Mouse (Mus musculus) heart, adult 11 months (tissue): ENCODE data around the gene Sbpl.
"Not testable (repeated sequence)": the region's sequence is repeated elsewhere in the genome, so short reads cannot be mapped to it uniquely, and the experiment has no call there.

Experiments used
- DNase-seq: peaks from one replicate; pipeline ENCODE4 v3.0.0; 2022

Gene Sbpl

DNA sequence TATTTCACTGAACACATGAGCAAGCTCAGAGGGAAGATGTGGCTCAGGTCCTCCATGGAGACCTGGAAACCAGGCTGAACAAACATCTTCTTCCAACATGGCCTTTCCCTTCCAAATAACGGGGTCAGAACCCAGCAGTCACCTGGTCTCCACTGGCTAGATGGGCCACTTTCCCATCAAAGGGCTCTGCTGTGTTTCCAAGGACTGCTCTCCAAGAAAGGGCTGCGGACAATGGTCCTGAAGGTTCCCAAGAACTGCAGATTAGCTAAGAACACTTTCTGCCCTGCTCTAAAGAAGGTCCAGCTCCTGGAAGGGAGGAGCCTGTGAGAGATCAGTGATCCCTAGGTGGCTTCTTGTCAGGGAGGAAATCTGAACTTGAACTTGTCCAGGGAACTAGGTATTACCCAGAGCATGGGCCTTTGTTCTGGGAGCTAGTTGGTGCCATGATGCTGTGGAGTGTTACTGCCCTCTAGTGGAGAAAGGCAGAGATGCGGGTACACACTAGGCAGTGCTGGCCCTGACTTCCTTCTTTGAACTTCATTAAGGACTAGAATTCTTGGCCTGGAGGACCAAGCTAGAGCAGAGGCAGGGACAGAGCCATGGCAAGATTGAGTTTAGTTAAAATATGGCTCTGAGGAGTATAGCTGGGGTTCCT is 5.1 kb upstream of the Sbpl start:
- DNase-seq, result peak; percentile 92

DNA sequence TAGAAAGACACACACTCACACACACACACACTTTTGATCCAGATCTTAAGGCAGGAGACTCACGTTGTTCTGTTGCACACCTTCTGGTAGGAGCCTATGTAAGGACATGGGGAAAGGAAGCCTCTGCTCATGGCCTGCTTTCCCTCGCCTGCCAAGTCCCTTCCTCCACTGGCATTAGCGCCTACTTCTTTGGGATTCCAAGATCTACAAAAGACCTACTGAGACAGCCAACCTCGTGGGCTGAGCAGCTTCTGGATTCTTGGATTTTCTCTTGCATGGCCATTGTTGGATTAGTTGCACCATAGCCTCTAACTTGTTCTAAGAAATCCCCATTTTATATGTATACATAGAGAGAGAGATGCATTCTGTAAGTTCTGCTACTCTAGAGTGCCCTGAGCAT is 4.2 kb downstream of the Sbpl start:
- DNase-seq, result not testable (repeated sequence)

DNA sequence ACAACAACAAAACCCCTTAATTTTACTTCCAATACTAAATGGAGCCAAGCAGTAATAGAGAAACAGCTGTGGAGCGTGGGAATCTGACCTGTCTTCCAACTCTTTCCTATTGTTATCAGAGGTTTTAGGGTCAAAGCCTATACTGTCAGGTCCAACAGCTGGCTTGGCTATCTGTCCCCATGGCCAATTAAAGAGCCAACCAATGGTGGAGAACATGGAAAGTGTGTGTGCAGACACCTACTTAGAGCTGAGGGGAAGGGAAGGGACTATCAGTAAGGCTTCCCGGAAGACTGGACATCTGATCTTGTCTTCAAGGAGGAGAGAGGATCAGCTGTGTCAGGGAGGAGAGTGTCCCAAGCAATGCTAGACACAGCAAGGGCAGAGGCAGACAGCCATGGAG is 6.0 kb downstream of the Sbpl start:
- peak; percentile 91 for DNase-seq

DNA sequence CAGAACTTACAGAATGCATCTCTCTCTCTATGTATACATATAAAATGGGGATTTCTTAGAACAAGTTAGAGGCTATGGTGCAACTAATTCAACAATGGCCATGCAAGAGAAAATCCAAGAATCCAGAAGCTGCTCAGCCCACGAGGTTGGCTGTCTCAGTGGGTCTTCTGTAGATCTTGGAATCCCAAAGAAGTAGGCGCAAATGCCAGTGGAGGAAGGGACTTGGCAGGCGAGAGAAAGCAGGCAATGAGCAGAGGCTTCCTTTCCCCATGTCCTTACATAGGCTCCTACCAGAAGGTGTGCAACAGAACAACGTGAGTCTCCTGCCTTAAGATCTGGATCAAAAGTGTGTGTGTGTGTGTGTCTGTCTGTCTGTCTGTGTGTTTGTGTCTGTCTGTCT is 7.6 kb downstream of the Sbpl start:
- DNase-seq, result not testable (repeated sequence)

DNA sequence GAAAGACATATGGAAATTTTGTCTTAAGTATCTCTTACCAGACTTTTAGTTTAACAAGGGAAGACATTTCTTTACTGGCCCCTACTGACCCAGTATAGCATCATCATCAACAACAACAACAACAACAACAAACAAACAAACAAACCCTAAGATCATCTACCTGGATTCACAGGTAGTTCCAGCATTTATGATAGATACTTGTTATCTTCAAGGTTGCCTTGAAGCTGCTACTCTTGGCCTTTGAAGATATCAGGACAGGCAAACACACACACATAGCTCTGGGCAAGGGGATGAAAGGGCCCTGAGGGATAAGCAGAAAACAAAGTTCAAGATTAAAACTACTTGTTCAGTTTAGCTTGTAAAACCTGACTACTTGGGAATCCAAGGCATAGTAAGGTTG is 13.7 kb downstream of the Sbpl start, which contains the start of gene Sbp:
Sbp (plus strand) TSS at position 301 of the 400 bp plus-strand sequence.
- no peak for DNase-seq

DNA sequence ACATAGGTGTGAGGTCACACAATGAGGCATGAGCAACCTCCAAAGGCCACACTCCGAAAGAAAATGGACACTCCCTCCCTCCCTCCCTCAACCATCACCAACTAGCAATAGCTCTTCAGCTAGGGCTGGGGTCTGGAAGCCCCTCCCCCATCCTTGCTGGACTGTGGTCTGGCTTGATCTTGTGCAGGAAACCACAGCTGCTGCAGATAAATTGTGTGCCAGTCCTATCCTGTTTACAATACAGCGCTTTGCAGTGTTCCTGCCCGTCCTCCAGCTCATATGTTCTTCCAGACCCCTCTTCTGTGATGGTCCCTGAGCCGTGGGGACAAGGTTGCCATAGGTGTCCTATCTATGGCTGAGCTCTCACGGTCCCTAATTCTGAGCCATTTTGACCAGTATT is 23.9 kb downstream of the Sbpl start:
- peak; percentile 56 for DNase-seq

DNA sequence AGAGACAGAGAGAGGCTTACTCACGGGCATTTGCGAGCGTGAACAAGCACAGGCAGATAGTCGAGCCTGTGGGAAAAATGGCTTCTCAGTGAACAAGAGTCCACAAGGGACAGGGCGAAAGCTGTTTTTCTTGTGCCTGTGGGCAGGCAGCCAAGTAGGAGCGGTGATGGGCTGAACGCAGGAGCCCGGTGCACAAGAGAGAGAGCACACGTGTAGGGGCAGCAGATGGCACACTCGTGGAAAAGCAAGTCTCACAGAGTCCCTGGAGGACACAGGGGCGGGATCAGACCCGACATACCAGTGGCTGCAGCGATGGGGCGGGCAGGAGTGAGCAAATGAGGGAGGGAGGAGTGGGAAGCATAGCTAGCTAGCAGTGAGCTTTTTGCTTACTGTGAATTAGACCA is 30.0 kb downstream of the Sbpl start:
- peak; percentile 98 for DNase-seq

DNA sequence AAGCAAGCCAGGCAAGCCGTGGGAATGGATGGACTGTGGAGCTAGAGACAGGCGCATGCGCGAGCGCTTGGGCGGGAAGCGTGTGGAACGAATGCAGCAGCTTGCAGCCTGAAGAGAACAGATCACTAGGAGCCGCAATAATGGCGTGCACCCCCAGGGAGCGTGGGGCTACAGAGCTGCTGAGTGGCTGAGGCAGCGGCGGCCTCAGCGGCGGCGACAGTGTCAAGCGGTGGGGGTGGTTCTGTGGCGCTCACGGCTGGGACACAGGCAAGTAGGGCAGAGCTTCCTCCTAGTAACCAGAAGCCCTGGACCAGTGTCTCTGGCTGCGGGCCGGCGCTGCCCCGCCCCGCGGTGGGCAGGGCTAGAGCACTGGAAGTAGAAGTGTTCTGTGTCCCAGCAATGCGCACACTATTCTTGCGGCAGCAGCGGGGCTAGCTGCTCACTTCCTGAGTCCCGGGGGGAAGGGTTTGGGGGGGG is 30.5 kb downstream of the Sbpl start:
- peak; percentile 100 for DNase-seq

DNA sequence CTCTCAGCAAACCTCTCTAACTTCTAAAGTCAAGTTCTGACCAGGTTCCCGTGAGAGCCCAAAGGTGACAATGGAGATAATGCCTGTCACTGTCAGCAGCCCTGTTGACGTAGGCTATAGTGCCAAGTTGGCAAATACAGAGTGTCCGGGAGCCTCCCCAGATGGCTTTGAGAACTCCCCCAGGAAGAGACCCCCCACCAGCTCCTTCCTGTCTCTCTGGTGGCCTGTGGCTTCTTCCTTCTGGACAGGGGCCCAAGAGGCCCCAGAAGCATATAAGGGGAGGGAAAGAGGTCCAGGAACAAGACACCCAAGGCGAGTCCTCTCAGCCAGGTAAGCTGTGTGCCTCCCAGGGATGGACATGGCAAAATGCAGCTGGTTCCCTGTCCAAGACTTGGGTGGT is 37.9 kb downstream of the Sbpl start, which contains the start of gene Dcpp3:
Dcpp3 (plus strand) TSS at position 301 of the 400 bp plus-strand sequence.
- DNase-seq, result peak; percentile 61
